Mouse (Mus musculus): ENCODE data around the gene Dctd.

Dctd gene

GRCm38 (mm10) chr8:48098792-48099191, at the start of gene Dctd:
TSS of gene Dctd (plus strand) at chr8:48099092.
- DNase-seq: no peak

GRCm38 (mm10) chr8:48053611-48054010, 45.3 kb upstream of the Dctd start:
- DNase-seq: no peak

GRCm38 (mm10) chr8:48063526-48064072, 35.3 kb upstream of the Dctd start:
- DNase-seq: no peak

GRCm38 (mm10) chr8:48074149-48074548, 24.7 kb upstream of the Dctd start:
- no peak for DNase-seq

- DNase-seq: peak; percentile 1
These were observed 16.5 kb upstream of the Dctd start for GRCm38 (mm10) chr8:48082343-48082742.

GRCm38 (mm10) chr8:48090661-48091060, 8.2 kb upstream of the Dctd start:
- no peak for DNase-seq

- DNase-seq: no peak
These were observed 3.5 kb upstream of the Dctd start for GRCm38 (mm10) chr8:48095378-48095777.

GRCm38 (mm10) chr8:48097131-48097794, 1.6 kb upstream of the Dctd start:
- DNase-seq: peak; percentile 29

GRCm38 (mm10) chr8:48098081-48098639, 732 bp upstream of the Dctd start:
- no peak for DNase-seq

- DNase-seq: no peak
These were observed 1.4 kb downstream of the Dctd start for GRCm38 (mm10) chr8:48100100-48100787.

GRCm38 (mm10) chr8:48109373-48109855, 10.5 kb downstream of the Dctd start:
- no peak for DNase-seq

GRCm38 (mm10) chr8:48109856-48110780, 11.2 kb downstream of the Dctd start:
- peak; percentile 31 for DNase-seq

- peak; percentile 46 for DNase-seq
These were observed 15.7 kb downstream of the Dctd start for GRCm38 (mm10) chr8:48114591-48114990.

GRCm38 (mm10) chr8:48122991-48123390, 24.1 kb downstream of the Dctd start:
- no peak for DNase-seq

- DNase-seq: no peak
These were observed 26.0 kb downstream of the Dctd start for GRCm38 (mm10) chr8:48124857-48125256.

GRCm38 (mm10) chr8:48126954-48127353, 28.1 kb downstream of the Dctd start:
- no peak for DNase-seq

GRCm38 (mm10) chr8:48130266-48130665, 31.4 kb downstream of the Dctd start:
- DNase-seq: no peak

- no peak for DNase-seq
These were observed 34.4 kb downstream of the Dctd start for GRCm38 (mm10) chr8:48133321-48133720.

GRCm38 (mm10) chr8:48136804-48137650, 38.1 kb downstream of the Dctd start:
- no peak for DNase-seq

- no peak for DNase-seq
These were observed 38.7 kb downstream of the Dctd start for GRCm38 (mm10) chr8:48137651-48137937.

- no peak for DNase-seq
These were observed 42.1 kb downstream of the Dctd start for GRCm38 (mm10) chr8:48141023-48141422.

GRCm38 (mm10) chr8:48145766-48146165, 46.9 kb downstream of the Dctd start:
- DNase-seq: no peak

Measured in lung, postnatal 14 days (tissue).